Mouse (Mus musculus) MEL (cell line): ENCODE measurements around the gene Krt13. TPM values are rescaled to one million over a fixed set of nuclear protein-coding genes. Genes with fewer than 3 reads are reported as not detected.

Experiments
- DNase-seq: peaks from one replicate; pipeline ENCODE4 v3.0.0; 2011; ENCODE audit warnings: low read depth, low spot score
- H3K27ac ChIP-seq: 2 replicates; pipeline ENCODE4 v1.5.1; 2012; ENCODE audit warnings: low read depth, mild to moderate bottlenecking, control low read depth, low read length, moderate library complexity; ENCODE audit not compliant: control insufficient read depth
- H3K27me3 ChIP-seq, 2 experiments: fragments of 150-350 bp in 1 of 2; sonication (generic) in 1 of 2; 2 replicates each; pipeline ENCODE4 v1.6.1; 2012; ENCODE audit warnings: low read length in 2 of 2, mild to moderate bottlenecking in 2 of 2, improper control_type of control experiment in 1 of 2, moderate library complexity in 1 of 2; ENCODE audit not compliant: insufficient read depth in 2 of 2, control insufficient read depth in 1 of 2
- H3K36me3 ChIP-seq, 2 experiments: 2 replicates each; pipeline ENCODE4 v1.6.1; 2012 to 2014; ENCODE audit warnings: low read length in 2 of 2, improper control_type of control experiment in 1 of 2, inconsistent platforms in 1 of 2, mild to moderate bottlenecking in 1 of 2; ENCODE audit not compliant: insufficient read depth in 2 of 2, control insufficient read depth in 1 of 2
- H3K4me1 ChIP-seq, 2 experiments: fragments of 150-350 bp in 1 of 2; sonication (generic) in 1 of 2; 2 replicates each; pipeline ENCODE4 v1.6.1; 2012; ENCODE audit warnings: low read length in 2 of 2, improper control_type of control experiment in 1 of 2, mild to moderate bottlenecking in 1 of 2; ENCODE audit not compliant: insufficient read depth in 2 of 2, control insufficient read depth in 1 of 2
- H3K4me3 ChIP-seq, 2 experiments: fragments of 150-350 bp in 1 of 2; sonication (generic) in 1 of 2; 2 replicates each; pipeline ENCODE4 v1.5.1; 2012; ENCODE audit warnings: low read depth in 2 of 2, low read length in 2 of 2, mild to moderate bottlenecking in 2 of 2, moderate library complexity in 2 of 2, control low read depth in 1 of 2, improper control_type of control experiment in 1 of 2; ENCODE audit not compliant: control insufficient read depth in 1 of 2, insufficient read depth in 1 of 2
- H3K79me2 ChIP-seq: 2 replicates; pipeline ENCODE4 v1.6.1; 2012; ENCODE audit warnings: mild to moderate bottlenecking, low read length, moderate library complexity; ENCODE audit not compliant: control insufficient read depth, poor library complexity, insufficient read depth
- H3K9ac ChIP-seq: 2 replicates; pipeline ENCODE4 v1.6.1; 2012; ENCODE audit warnings: low read depth, mild to moderate bottlenecking, control low read depth, low read length, moderate library complexity; ENCODE audit not compliant: control insufficient read depth, poor library complexity, severe bottlenecking
- H3K9me3 ChIP-seq: fragments of 150-350 bp; sonication (generic); replicated peaks from 2 replicates; pipeline ENCODE4 v1.6.1; 2012; ENCODE audit warnings: mild to moderate bottlenecking, low read length, improper control_type of control experiment, moderate library complexity; ENCODE audit not compliant: insufficient read depth
- BHLHE40 ChIP-seq: IDR thresholded peaks from 2 replicates; pipeline ENCODE4 v1.6.1; 2012; ENCODE audit warnings: low read depth, mild to moderate bottlenecking, inconsistent platforms, low read length, improper control_type of control experiment, borderline replicate concordance
- CHD1 ChIP-seq: IDR thresholded peaks from 2 replicates; pipeline ENCODE4 v1.6.1; 2012; ENCODE audit warnings: low read depth, mild to moderate bottlenecking, inconsistent platforms, low read length, improper control_type of control experiment
- CHD2 ChIP-seq: IDR thresholded peaks from 2 replicates; pipeline ENCODE4 v1.6.1; 2011; ENCODE audit warnings: low read length, improper control_type of control experiment
- CTCF ChIP-seq, 3 experiments: IDR thresholded peaks in 2 of 3; conservative IDR thresholded peaks in 1 of 3; 2 replicates each; pipeline ENCODE4 v1.5.1; 2011 to 2012; ENCODE audit warnings: low read length in 3 of 3, low read depth in 2 of 3, mild to moderate bottlenecking in 2 of 3, improper control_type of control experiment in 1 of 3, inconsistent platforms in 1 of 3, mixed read lengths in 1 of 3, moderate library complexity in 1 of 3; ENCODE audit not compliant: control insufficient read depth in 1 of 3, insufficient read depth in 1 of 3, poor library complexity in 1 of 3, severe bottlenecking in 1 of 3
- E2F4 ChIP-seq: IDR thresholded peaks from 2 replicates; pipeline ENCODE4 v1.6.1; 2011; ENCODE audit warnings: low read depth, low read length, improper control_type of control experiment, borderline replicate concordance
- EP300 ChIP-seq, 2 experiments: IDR thresholded peaks; 2 replicates each; pipeline ENCODE4 v1.6.1; 2011; ENCODE audit warnings: improper control_type of control experiment in 2 of 2, low read length in 2 of 2, low read depth in 1 of 2, mild to moderate bottlenecking in 1 of 2
- KAT2A ChIP-seq: conservative IDR thresholded peaks from 2 replicates; pipeline ENCODE4 v1.6.1; 2012; ENCODE audit warnings: low read depth, low read length, improper control_type of control experiment, inconsistent platforms
- MAFK ChIP-seq: IDR thresholded peaks from 2 replicates; pipeline ENCODE4 v1.6.1; 2011; ENCODE audit warnings: low read depth, mild to moderate bottlenecking, low read length, improper control_type of control experiment, borderline replicate concordance
- MAZ ChIP-seq: IDR thresholded peaks from 2 replicates; pipeline ENCODE4 v1.6.1; 2012; ENCODE audit warnings: low read depth, mild to moderate bottlenecking, inconsistent platforms, low read length, improper control_type of control experiment
- MYB ChIP-seq: IDR thresholded peaks from 2 replicates; pipeline ENCODE4 v1.6.1; 2011; ENCODE audit warnings: mild to moderate bottlenecking, low read depth, low read length, improper control_type of control experiment
- POLR2A ChIP-seq, 2 experiments: IDR thresholded peaks; 2 replicates each; pipeline ENCODE4 v1.6.1; 2011 to 2012; ENCODE audit warnings: low read length in 2 of 2, mild to moderate bottlenecking in 2 of 2, control low read depth in 1 of 2, improper control_type of control experiment in 1 of 2, low read depth in 1 of 2, moderate library complexity in 1 of 2; ENCODE audit not compliant: control insufficient read depth in 1 of 2, insufficient read depth in 1 of 2, poor library complexity in 1 of 2
- POLR2AphosphoS5 ChIP-seq: IDR thresholded peaks from 2 replicates; pipeline ENCODE4 v1.6.1; 2012; ENCODE audit warnings: low read depth, borderline replicate concordance, mild to moderate bottlenecking, inconsistent platforms, low read length, moderate library complexity, mixed read lengths
- RAD21 ChIP-seq: IDR thresholded peaks from 2 replicates; pipeline ENCODE4 v1.6.1; 2011; ENCODE audit warnings: mild to moderate bottlenecking, low read depth, low read length, improper control_type of control experiment
- RCOR1 ChIP-seq: IDR thresholded peaks from 2 replicates; pipeline ENCODE4 v1.6.1; 2012; ENCODE audit warnings: low read depth, mild to moderate bottlenecking, inconsistent platforms, low read length, improper control_type of control experiment
- TAL1 ChIP-seq: IDR thresholded peaks from 2 replicates; pipeline ENCODE4 v1.6.1; 2012; ENCODE audit warnings: mild to moderate bottlenecking, inconsistent platforms, low read length, moderate library complexity, mixed read lengths
- TCF12 ChIP-seq: IDR thresholded peaks from 2 replicates; pipeline ENCODE4 v1.6.1; 2014; ENCODE audit warnings: low read depth, mild to moderate bottlenecking, inconsistent platforms, low read length, improper control_type of control experiment, moderate library complexity
- UBTF ChIP-seq: IDR thresholded peaks from 2 replicates; pipeline ENCODE4 v1.6.1; 2012; ENCODE audit warnings: low read depth, mild to moderate bottlenecking, inconsistent platforms, low read length, improper control_type of control experiment, moderate library complexity, borderline replicate concordance; ENCODE audit not compliant: insufficient read depth
- ZC3H11A ChIP-seq: IDR thresholded peaks from 2 replicates; pipeline ENCODE4 v1.6.1; 2012; ENCODE audit warnings: low read depth, mild to moderate bottlenecking, inconsistent platforms, low read length, improper control_type of control experiment
- polyA plus RNA-seq, 2 experiments: library from polyadenylated mRNA; stranded (reverse) in 1 of 2; unstranded in 1 of 2; fragments of >175 nt in 1 of 2; fragments of >200 nt in 1 of 2; gene quantifications; 2 replicates each; pipeline versions ENCODE4 v1.2.1 to v1.2.4; 2012; ENCODE audit warnings: low replicate concordance in 2 of 2, low read depth in 1 of 2; ENCODE audit not compliant: insufficient read length in 2 of 2, insufficient read depth in 1 of 2, missing spikeins in 1 of 2
- total RNA-seq: library from RNA; depleted of rRNA; stranded (reverse); fragments of 300-350 nt; gene quantifications from 2 replicates; pipeline ENCODE4 v1.2.3, GENCODE M21; 2012

Gene Krt13
- total and polyA plus RNA-seq, 3 experiments: not detected

DNA sequence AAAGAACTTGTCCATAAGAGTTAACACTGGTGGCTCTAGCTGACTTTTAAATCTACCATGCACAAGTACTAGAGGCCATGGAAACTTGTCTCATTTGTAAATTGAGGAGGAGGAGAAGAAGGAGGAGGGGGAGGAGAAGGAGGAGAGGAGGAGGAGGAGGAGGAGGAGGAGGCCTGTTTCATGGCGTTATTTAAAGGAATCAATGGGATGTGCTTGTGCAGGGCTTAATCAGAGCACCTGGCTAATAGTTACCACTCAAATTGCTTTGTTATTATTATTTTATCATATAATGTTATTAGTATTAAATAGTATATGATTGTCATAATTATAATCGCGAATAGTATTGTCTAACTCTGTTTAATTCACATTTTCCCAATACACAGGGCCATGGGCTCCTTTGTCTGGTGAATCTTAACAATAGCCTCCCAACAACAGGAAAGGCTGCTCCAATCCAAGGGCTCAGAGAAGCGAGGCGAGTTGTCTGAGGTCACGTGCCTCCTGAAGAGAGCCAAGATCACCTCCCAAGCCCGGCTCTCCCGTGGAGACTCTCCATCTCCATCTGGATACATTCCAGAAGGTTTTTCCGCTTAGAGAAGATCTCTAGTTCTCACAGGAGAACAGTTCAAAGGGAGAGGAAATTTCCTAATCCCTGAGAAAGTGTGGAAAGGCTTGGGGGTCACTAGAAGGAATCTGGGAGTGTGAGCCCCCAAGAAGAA is 27.4 kb upstream of the Krt13 start, which contains the start of gene Krt19:
Gene Krt19 (minus strand): TSS at position 51 of the 716 bp plus-strand sequence.
- no peaks in the 10 kb centered on the region for H3K9me3 ChIP-seq
- H3K9ac ChIP-seq: no peak within 1 kb of the TSS
- no peaks in the 10 kb centered on the region for H3K79me2 ChIP-seq
- no peak within 1 kb of the TSS for H3K27ac ChIP-seq
- H3K27me3 ChIP-seq: no peaks in the 10 kb centered on the region
- no peak for DNase-seq
- no peak within 1 kb of the TSS for H3K4me3 ChIP-seq
- H3K36me3 ChIP-seq: no peaks in the 10 kb centered on the region
- TF ChIP-seq MAZ (no peak), POLR2AphosphoS5 (no peak), TAL1 (no peak), BHLHE40 (no peak), UBTF (no peak), CHD1 (no peak), KAT2A (no peak), RCOR1 (no peak), MYB (no peak), CTCF (IDR thresholded peaks at IDR 0.05 in 2 of 3, conservative IDR thresholded peaks at IDR 0.05 in 1 of 3; ENCODE audit: control insufficient read depth in 1 of 3, insufficient read depth in 1 of 3, low read depth in 2 of 3, low read length in 3 of 3, poor library complexity in 1 of 3, severe bottlenecking in 1 of 3) (no peak)
- no peaks in the 10 kb centered on the region for H3K4me1 ChIP-seq

GRCm38 (mm10) chr11:100147566-100148353 is 26.4 kb upstream of the Krt13 start:
- Histone ChIP-seq H3K27me3 (no peaks in the 10 kb centered on the region), H3K36me3 (no peaks in the 10 kb centered on the region), H3K9ac (no peak overlapping the region), H3K4me1 (no peaks in the 10 kb centered on the region), H3K79me2 (no peaks in the 10 kb centered on the region), H3K27ac (no peak overlapping the region)
- DNase-seq: no peak
- TF ChIP-seq TCF12 (no peak), MYB (no peak), CHD2 (no peak), RAD21 (no peak), MAFK (no peak), POLR2A (IDR thresholded peaks at IDR 0.05; ENCODE audit: control insufficient read depth in 1 of 2, insufficient read depth in 1 of 2, low read depth in 1 of 2, low read length in 2 of 2, poor library complexity in 1 of 2) (no peak), E2F4 (no peak), EP300 (IDR thresholded peaks at IDR 0.05; ENCODE audit: low read depth in 1 of 2, low read length in 2 of 2) (no peak), ZC3H11A (no peak)
- TF ChIP-seq, all 39 proteins: peak for 0
- H3K4me3 ChIP-seq: no peak overlapping the region
- no peaks in the 10 kb centered on the region for H3K9me3 ChIP-seq
